Mouse (Mus musculus): ENCODE measurements around the gene Lrrn4.

Gene Lrrn4

DNA sequence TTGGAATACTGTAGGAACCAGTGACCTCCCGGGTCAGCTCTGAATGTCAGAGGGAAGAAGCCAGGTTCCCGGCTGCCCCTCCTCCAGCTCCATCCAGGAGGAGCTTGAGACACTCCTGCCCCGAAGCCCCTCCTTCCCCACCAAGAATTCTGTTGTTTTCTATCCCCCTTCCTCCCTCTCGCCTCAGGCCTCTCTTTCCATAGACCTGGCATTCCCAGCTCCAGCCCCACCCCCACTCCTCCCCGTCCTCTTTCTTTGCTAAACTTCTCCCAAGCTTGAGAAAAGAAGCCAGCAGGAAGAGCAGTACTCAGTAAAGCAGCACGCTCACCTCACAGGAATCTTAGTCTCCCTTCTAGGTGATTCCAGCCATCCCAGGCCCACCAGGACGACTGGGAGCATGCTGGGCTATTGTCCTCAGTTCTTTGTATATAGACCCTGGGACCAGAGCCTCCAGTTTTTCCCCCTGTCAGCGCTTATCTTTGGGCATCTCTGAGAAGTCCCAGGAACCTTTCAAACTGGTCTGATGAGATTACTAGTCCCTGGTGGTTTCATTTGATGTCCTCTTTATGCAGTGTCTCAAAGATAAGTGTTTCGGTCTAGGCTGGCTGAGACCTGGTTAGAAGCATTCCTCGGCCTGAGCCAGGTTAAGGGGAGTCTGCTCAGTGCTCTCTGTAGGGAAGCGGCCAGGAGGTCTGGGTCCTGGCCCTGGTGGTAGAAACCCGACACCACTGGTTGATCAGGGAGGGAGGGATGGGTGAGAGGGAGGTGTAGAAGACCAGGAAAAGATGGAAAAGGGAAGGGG lies at the start of gene Lrrn4:
Lrrn4 (minus strand) TSS at position 48 of the 802 bp plus-strand sequence.
- CTCF ChIA-PET, result no interaction called here

DNA sequence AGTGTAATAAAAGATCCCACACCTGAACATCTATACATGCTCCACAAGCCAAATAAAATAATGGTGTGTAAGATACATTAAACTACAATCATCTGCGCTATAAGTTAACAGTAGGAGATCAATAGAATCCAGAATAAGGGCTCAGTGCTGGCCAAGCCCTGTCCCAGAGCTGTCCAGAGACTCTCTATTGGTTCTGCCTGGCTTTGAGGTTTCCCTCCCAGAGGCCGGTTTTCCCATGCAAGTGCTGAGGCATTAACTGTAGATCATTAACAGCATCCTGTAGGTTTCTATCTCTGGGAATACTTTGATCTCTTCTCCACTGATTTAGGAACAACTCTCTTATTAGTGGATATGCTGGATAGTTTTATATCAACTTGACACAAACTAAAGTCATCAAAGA lies 48.3 kb upstream of the Lrrn4 start:
- CTCF ChIA-PET, result no interaction called here

GRCm38 (mm10) chr2:132927871-132928270 lies 47.2 kb upstream of the Lrrn4 start:
- CTCF ChIA-PET, result no interaction called here

DNA sequence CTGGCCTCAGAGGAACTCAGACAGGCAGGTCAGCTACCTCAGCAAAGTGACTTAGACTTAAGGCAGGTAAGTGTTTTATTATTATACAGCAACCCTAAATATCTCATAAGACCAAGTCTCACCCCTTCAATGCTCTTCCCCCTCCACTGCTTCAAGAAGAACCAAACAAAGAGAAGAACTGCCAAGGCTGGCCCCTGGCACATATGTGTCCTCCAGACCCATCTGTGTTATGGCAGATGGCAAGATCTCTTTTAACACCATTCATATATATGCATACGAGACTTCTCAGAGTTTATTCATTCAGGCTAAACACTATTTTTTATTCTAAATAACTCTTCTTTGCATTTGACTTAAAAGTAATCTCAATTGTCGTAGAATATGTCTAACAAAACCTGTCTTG lies 46.6 kb upstream of the Lrrn4 start:
- CTCF ChIA-PET, result no interaction called here

- CTCF ChIA-PET, result no interaction called here
These were observed 42.8 kb upstream of the Lrrn4 start for GRCm38 (mm10) chr2:132923290-132924085.

- CTCF ChIA-PET, result no interaction called here
These were observed 41.6 kb upstream of the Lrrn4 start for GRCm38 (mm10) chr2:132922076-132922873.

- CTCF ChIA-PET, result no interaction called here
These were observed 34.1 kb upstream of the Lrrn4 start for GRCm38 (mm10) chr2:132914785-132915184.

DNA sequence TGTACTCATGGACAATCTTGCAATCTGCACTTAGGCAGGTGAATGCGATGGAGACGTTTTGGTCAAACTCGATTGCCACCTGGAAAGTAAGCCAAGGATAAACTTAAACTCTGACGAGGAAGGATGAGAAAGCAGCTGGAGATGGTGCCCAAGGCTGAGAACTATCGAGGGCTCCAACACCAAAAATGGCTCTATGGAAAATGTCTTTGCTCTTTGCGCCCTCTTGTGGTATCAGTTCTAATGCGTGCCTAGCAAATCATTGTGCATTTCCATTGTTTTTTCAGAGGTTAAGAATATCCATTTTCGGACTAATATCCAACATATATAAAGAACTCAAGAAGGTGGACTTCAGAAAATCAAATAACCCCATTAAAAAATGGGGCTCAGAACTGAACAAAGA lies 26.1 kb upstream of the Lrrn4 start:
- CTCF ChIA-PET, result no interaction called here

DNA sequence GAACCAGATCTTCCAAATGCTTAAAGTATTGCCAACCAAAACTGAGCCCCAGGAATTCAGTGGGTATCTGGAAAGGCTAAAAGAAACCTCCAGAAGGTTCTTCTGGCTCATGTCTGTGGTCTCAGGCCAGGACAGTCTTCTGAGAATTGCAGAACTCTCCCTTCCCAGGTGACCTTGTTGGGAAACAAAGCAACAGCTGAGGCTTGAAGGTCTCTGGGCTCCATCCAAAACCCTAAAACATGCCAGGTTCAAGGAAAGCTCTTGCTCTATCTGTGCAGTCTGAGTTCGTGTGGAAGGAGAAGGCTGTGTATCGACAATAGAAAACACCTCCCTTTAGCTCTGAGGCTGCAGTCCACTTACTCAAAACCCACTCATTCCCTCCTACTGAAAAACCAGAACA lies 24.3 kb upstream of the Lrrn4 start:
- CTCF ChIA-PET, result no interaction called here

- CTCF ChIA-PET, result interaction anchor here (0.7 kb wide), 1 partner anchor 121 kb away, joined by 3 read pairs; no protein-coding TSS in a partner anchor
These were observed 22.8 kb upstream of the Lrrn4 start for GRCm38 (mm10) chr2:132903498-132903897.

DNA sequence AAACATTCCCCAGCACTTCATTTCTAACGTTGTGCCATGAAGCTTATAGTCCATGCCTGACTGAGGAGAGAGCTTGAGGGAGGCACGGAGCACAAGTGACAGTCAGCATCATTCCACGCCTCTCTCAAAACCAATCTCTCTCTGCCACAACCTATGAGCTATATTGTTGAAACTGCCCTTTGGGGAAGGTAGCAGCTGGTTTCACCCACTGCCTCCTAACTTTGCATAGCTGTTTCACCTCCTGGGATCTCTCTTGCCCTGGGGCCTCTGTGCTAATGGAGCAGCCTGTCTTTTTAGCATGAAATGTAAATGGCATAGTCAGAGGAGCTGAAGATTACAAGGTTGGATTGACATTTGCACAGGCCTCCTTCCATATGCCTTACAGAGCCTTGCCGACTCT lies 21.4 kb upstream of the Lrrn4 start:
- CTCF ChIA-PET, result no interaction called here

GRCm38 (mm10) chr2:132901636-132902035 lies 20.9 kb upstream of the Lrrn4 start:
- CTCF ChIA-PET, result no interaction called here

- CTCF ChIA-PET, result no interaction called here
These were observed 19.9 kb upstream of the Lrrn4 start for GRCm38 (mm10) chr2:132900596-132900995.

GRCm38 (mm10) chr2:132898211-132898610 lies 17.5 kb upstream of the Lrrn4 start:
- CTCF ChIA-PET, result no interaction called here

DNA sequence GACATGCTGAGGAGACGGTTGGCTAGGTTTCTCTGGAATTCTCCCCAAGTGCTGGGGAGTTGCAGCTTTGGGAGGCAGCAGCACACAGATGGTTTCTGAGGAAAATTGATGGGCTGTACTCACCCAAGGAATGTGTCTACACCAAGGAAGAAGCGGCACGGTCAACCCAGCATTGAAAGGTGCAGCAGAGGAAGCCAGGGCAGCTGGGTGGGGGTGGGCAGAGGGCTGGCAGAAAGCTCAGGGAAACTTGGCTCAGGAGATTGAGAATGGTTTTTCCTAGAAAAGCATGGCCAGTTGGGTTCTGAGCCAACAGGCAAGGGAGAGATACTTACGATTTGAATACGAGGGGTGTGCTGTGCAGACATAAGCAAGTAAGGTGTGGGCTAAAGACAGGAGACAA lies 13.1 kb upstream of the Lrrn4 start:
- CTCF ChIA-PET, result no interaction called here

DNA sequence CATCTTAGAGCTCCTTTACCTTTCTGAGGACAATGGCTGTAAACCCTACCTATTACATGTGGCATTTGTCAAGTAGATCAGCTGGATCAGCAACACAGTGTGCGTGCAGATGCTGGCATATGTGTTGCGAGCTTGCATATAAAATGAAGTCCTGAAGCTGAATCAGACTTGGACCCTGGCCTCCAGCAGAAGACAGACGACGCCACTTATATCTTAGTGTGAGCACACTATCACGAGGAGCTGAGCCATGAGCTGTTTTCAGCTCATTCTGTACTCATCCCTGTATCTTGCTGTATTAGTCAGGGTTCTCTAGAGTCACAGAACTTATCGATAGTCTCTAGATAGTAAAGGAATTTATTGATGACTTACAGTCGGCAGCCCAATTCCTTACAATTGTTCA lies 4.6 kb upstream of the Lrrn4 start:
- CTCF ChIA-PET, result interaction anchor here (0.7 kb wide), 1 partner anchor 38 kb away, joined by 4 read pairs; no protein-coding TSS in a partner anchor

GRCm38 (mm10) chr2:132884303-132884967 lies 3.7 kb upstream of the Lrrn4 start:
- CTCF ChIA-PET, result no interaction called here

- CTCF ChIA-PET, result no interaction called here
These were observed 1.2 kb downstream of the Lrrn4 start for GRCm38 (mm10) chr2:132879261-132880044.

DNA sequence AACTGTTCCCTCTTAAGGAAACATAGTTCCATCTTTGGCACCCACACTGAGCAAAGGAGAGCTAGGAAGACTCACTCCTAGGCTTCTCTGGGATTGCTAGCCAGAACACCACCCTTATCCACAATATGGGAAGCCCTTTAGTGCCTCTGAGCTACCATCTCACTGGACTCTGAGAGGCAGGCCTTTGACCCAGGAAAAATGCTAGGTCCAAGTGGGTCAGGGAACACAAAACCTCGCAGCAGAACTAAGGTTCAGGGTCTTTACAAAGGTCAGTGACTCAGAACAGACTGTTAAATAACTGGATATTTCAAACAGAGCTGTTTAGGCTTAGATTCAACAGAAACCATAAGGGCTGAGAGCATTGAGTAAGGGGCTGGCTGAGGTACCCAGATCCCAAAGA lies 3.7 kb downstream of the Lrrn4 start:
- CTCF ChIA-PET, result no interaction called here

DNA sequence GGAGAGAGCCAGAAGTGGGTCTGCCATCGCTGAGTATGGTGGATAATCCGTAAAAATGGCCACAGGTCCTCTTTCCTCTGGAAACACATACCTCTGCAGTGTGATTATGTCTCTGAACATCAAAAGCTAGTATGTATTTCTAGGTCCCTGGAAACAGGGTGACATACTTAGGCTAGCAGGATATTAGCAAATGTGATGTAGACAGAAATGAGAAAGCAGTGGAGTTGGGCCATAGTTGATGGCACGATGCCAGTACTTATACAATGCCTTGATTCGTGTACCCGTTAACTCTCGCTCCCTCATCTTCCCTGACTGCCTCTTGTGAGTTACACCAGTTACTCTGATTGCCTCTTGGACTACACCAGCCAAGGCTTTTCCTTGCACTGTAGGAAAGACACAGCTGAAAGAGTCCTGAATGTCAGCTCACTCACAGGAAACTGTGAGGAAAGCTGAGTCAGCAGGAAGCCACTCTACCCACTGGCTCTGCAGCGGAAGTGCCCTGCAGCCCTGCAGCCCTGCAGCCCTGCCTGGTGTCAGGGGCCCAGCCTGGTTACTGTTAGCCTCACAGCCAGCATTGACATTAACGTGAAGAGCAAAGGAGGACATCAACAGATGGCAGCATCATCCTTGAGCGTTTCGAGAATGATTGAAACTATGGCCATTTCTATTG lies 6.9 kb downstream of the Lrrn4 start:
- CTCF ChIA-PET, result no interaction called here

- CTCF ChIA-PET, result no interaction called here
These were observed 9.0 kb downstream of the Lrrn4 start for GRCm38 (mm10) chr2:132871663-132872062.
